Mouse (Mus musculus): Measurements from ENCODE around the gene Gm21409. TPM values are rescaled to one million over a fixed set of nuclear protein-coding genes. Genes with fewer than 3 reads are reported as not detected.
"Not testable (repeated sequence)": the region's sequence is repeated elsewhere in the genome, so short reads cannot be mapped to it uniquely, and the experiment has no call there.

Gm21409 gene
- not detected for total RNA-seq (2021)

DNA sequence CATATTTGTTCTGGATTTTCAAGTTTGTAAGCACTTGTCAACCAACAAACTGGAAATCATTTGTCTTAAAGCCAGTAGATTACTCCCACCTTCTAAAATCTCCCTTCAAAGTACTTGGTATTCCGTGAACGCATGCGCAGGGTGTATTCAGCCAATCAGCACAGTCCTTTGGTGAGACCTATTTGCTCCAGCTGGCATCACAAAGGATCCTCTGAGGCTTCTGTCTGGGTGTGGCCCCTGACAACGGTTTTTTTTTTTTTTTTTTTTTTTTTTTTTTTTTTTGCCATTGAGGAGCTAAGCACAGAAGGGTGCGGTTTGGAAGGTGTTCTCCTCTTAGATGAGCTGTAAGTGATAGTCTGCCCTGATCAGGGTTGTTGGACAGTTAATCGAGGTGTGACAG, at the start of gene Gm21409:
TSS of gene Gm21409 (plus strand) at position 301 of the 400 bp plus-strand sequence.
- intact Hi-C loops (cut with DNase I); DNase-seq: not testable (repeated sequence)

Other genes starting within 250 kb of the Gm21409 start
- gene Gm21394, start 181.8 kb upstream of the Gm21409 start, total RNA-seq (2021), result not detected